In genomic region chrX:169299579-169299978, GRCm38 (mm10) we compare ENCODE assay signal across 9 mouse cellular contexts. TPM values are rescaled to one million over a fixed set of nuclear protein-coding genes. Genes with fewer than 3 reads are reported as not detected.
DNase-seq lines count a peak whose midpoint lies in the region; ATAC-seq and TF ChIP-seq lines count a peak whose summit lies in the region.
"Had no signal": no experiment of that assay in that cellular context is flagged by ENCODE, and none has a peak within 500 bp of the region (broad histone marks: within the 10 kb centered on the region; RNA-seq: fewer than 3 reads in every experiment).

No protein-coding gene starts in this region.

- 61% methylated on average over 4 of the region's 4 CpGs for WGBS in heart, embryonic 11.5 days (ENCODE audit: insufficient replicate concordance)
- WGBS in liver, postnatal 0 days (ENCODE audit: insufficient replicate concordance), result 78% methylated on average over 4 of the region's 4 CpGs
- WGBS in liver, embryonic 11.5 days, result 80% methylated on average over 4 of the region's 4 CpGs

- H3K36me3 ChIP-seq in heart, embryonic 11.5 days (ENCODE audit: control insufficient read depth, insufficient read depth, low read length), result no peaks in the 10 kb centered on the region
- no peaks in the 10 kb centered on the region for H3K36me3 ChIP-seq in liver, postnatal 0 days (replicated peaks; ENCODE audit: insufficient read depth, low read length)
- H3K36me3 ChIP-seq in liver, embryonic 11.5 days (ENCODE audit: control insufficient read depth, insufficient read depth, low read length), result no peaks in the 10 kb centered on the region
- H3K36me3 ChIP-seq: lung, embryonic 15.5 days had no signal

- H3K4me3 ChIP-seq in heart, embryonic 11.5 days (ENCODE audit: low read depth, low read length), result no peak overlapping the region
- no peak overlapping the region for H3K4me3 ChIP-seq in liver, postnatal 0 days (ENCODE audit: low read depth, low read length)
- no peak overlapping the region for H3K4me3 ChIP-seq in liver, embryonic 11.5 days (ENCODE audit: low read depth, low read length)
- H3K4me3 ChIP-seq: lung, embryonic 15.5 days had no signal

- H3K4me1 ChIP-seq in heart, embryonic 11.5 days (ENCODE audit: control insufficient read depth, insufficient read depth, low read length), result no peaks in the 10 kb centered on the region; the same call in 1 of the 2 replicates
- no peaks in the 10 kb centered on the region for H3K4me1 ChIP-seq in liver, postnatal 0 days (ENCODE audit: insufficient read depth)
- H3K4me1 ChIP-seq in liver, embryonic 11.5 days (replicated peaks; ENCODE audit: control insufficient read depth, insufficient read depth, low read length), result no peaks in the 10 kb centered on the region
- H3K4me1 ChIP-seq: lung, embryonic 15.5 days had no signal

- no peaks in the 10 kb centered on the region for H3K9me3 ChIP-seq in heart, embryonic 11.5 days (replicated peaks; ENCODE audit: control insufficient read depth, low read length)
- no peaks in the 10 kb centered on the region for H3K9me3 ChIP-seq in liver, postnatal 0 days (ENCODE audit: low read length)
- H3K9me3 ChIP-seq in liver, embryonic 11.5 days (ENCODE audit: control insufficient read depth, low read length), result no peaks in the 10 kb centered on the region
- H3K9me3 ChIP-seq: lung, embryonic 15.5 days had no signal

- no peak for TF ChIP-seq EP300 in liver, postnatal 0 days (IDR thresholded peaks at IDR 0.05; ENCODE audit: low read depth)

- DNase-seq in heart, adult 18-20 months, result peak; percentile 15 to 38
- DNase-seq in liver, postnatal 0 days, result no peak
- no peak for DNase-seq in liver, embryonic 11.5 days (ENCODE audit: low spot score)
- peak; percentile 16 for DNase-seq in embryo, embryonic 11 days
- peak; percentile 1 for DNase-seq in retina, adult 2 months (ENCODE audit: low read depth, low spot score)
- DNase-seq in layer of hippocampus, adult 11-12 months (ENCODE audit: low spot score), result no peak
- no peak for DNase-seq in cerebellum, postnatal 25 days

- peak; percentile 60 for TF ChIP-seq CTCF in liver, postnatal 0 days (IDR thresholded peaks at IDR 0.05; ENCODE audit: low read depth)

- H3K4me2 ChIP-seq in heart, embryonic 11.5 days, result no peak overlapping the region
- H3K4me2 ChIP-seq in liver, postnatal 0 days (ENCODE audit: low read depth, low read length), result no peak overlapping the region
- no peak overlapping the region for H3K4me2 ChIP-seq in liver, embryonic 11.5 days
- H3K4me2 ChIP-seq: lung, embryonic 15.5 days had no signal

- H3K9ac ChIP-seq in heart, embryonic 11.5 days (ENCODE audit: low read depth, low read length), result no peak overlapping the region
- H3K9ac ChIP-seq in liver, postnatal 0 days (replicated peaks), result no peak overlapping the region
- H3K9ac ChIP-seq in liver, embryonic 11.5 days (ENCODE audit: low read depth, low read length), result no peak overlapping the region
- H3K9ac ChIP-seq: lung, embryonic 15.5 days had no signal

- ATAC-seq in heart, embryonic 11.5 days (replicated peaks; ENCODE audit: insufficient number of reproducible peaks, low FRiP score, low TSS enrichment), result no peak
- ATAC-seq in liver, postnatal 0 days, result no peak
- no peak for ATAC-seq in liver, embryonic 11.5 days (replicated peaks; ENCODE audit: low FRiP score)

- H3K27me3 ChIP-seq in heart, embryonic 11.5 days (ENCODE audit: control insufficient read depth, insufficient read depth, low read length), result no peaks in the 10 kb centered on the region
- H3K27me3 ChIP-seq in liver, postnatal 0 days (ENCODE audit: insufficient read depth, low read length), result no peaks in the 10 kb centered on the region
- H3K27me3 ChIP-seq in liver, embryonic 11.5 days (replicated peaks; ENCODE audit: control insufficient read depth, insufficient read depth, low read length), result no peaks in the 10 kb centered on the region

- no peak overlapping the region for H3K27ac ChIP-seq in heart, embryonic 11.5 days (ENCODE audit: low read depth, low read length)
- H3K27ac ChIP-seq in liver, postnatal 0 days (ENCODE audit: low read depth), result no peak overlapping the region
- no peak overlapping the region for H3K27ac ChIP-seq in liver, embryonic 11.5 days (ENCODE audit: low read depth, low read length)
- H3K27ac ChIP-seq: lung, embryonic 15.5 days had no signal

RNA-seq across cellular contexts. Expression of gene Hccs, which starts 20.6 kb away (rescaled TPM):
- total RNA-seq in heart, adult 18-20 months (2021), result 10 to 100 TPM; 58.0 to 65.7 TPM
- polyA plus RNA-seq in heart, embryonic 11.5 days (2014; fragmentation: Nextera tagmentation; extraction: Ambion mirVana), result 46.0 and 46.8 TPM in 2 replicates
- 13.0 and 14.1 TPM in 2 replicates for polyA plus RNA-seq in liver, postnatal 0 days (2015; fragmentation: Nextera tagmentation; extraction: Ambion mirVana)
- 33.5 and 35.7 TPM in 2 replicates for polyA plus RNA-seq in liver, embryonic 11.5 days (2014; fragmentation: Nextera tagmentation; extraction: Ambion mirVana)

Comparison
In these comparisons a context has a peak if more than half of its experiments do, and no peak if none do; other contexts are left out.
1. DNase-seq: peak in heart, adult 18-20 months (2 of 2), embryo, embryonic 11 days (single experiment) and retina, adult 2 months (single experiment); none in liver, postnatal 0 days (single experiment), liver, embryonic 11.5 days (single experiment), layer of hippocampus, adult 11-12 months (single experiment) and cerebellum, postnatal 25 days (0 of 2).